Mouse (Mus musculus) stomach, embryonic 15.5 days (tissue): Measurements from ENCODE around the gene Mthfs. TPM values are rescaled to one million over a fixed set of nuclear protein-coding genes. Genes with fewer than 3 reads are reported as not detected.

Experiments
- ATAC-seq: fragments of 200-750 bp; cut with Nextera tagmentation; 2 replicates; pipeline ENCODE4 v1.8.0; 2017; ENCODE audit warnings: low read depth, moderate number of reproducible peaks, moderate TSS enrichment; ENCODE audit not compliant: insufficient read depth, low FRiP score
- H3K27ac ChIP-seq: fragments of 300-500 bp; sonication (generic); 2 replicates; pipeline ENCODE4 v1.5.1; 2015; ENCODE audit warnings: mild to moderate bottlenecking, inconsistent platforms
- H3K27me3 ChIP-seq: fragments of 300-500 bp; sonication (generic); replicated peaks from 2 replicates; pipeline ENCODE4 v1.6.1; 2015; ENCODE audit warnings: inconsistent platforms
- H3K36me3 ChIP-seq: fragments of 300-500 bp; sonication (generic); 2 replicates; pipeline ENCODE4 v1.6.1; 2015; ENCODE audit warnings: inconsistent platforms
- H3K4me1 ChIP-seq: fragments of 300-500 bp; sonication (generic); 2 replicates; pipeline ENCODE4 v1.6.1; 2015; ENCODE audit warnings: inconsistent platforms
- H3K4me2 ChIP-seq: fragments of 300-500 bp; sonication (generic); 2 replicates; pipeline ENCODE4 v1.6.1; 2015; ENCODE audit warnings: mild to moderate bottlenecking, inconsistent platforms
- H3K4me3 ChIP-seq: fragments of 300-500 bp; sonication (generic); replicated peaks from 2 replicates; pipeline ENCODE4 v1.5.1; 2015; ENCODE audit warnings: inconsistent platforms
- H3K9ac ChIP-seq: fragments of 300-500 bp; sonication (generic); 2 replicates; pipeline ENCODE4 v1.6.1; 2015; ENCODE audit warnings: inconsistent platforms
- H3K9me3 ChIP-seq: fragments of 300-500 bp; sonication (generic); 2 replicates; pipeline ENCODE4 v1.6.1; 2016; ENCODE audit warnings: inconsistent platforms
- WGBS: fragments of 180-500 bp; shearing (Covaris S2); methylation state at CpG from one replicate; pipeline ENCODE4 v1.1.7; 2015; 5-methylcytosine and 5-hydroxymethylcytosine counted together
- polyA plus RNA-seq: library from polyadenylated mRNA; unstranded; fragments of >200 nt; fragmentation: Nextera tagmentation; extraction: Ambion mirVana; gene quantifications from 2 replicates; pipeline ENCODE4 v1.2.1, GENCODE M21; 2015

The Mthfs gene
- polyA plus RNA-seq, 1 experiment from 2014 or later: 31.2 TPM

- Histone ChIP-seq H3K4me1 (no peaks in the 10 kb centered on the region), H3K27me3 (no peaks in the 10 kb centered on the region), H3K4me2 (no peak overlapping the region), H3K9ac (no peak overlapping the region), H3K36me3 (no peaks in the 10 kb centered on the region), H3K4me3 (no peak overlapping the region), H3K27ac (no peak overlapping the region), H3K9me3 (no peaks in the 10 kb centered on the region)
- ATAC-seq: no peak
- WGBS: 81% methylated on average over 7 of the region's 7 CpGs
Measured at GRCm38 (mm10) chr9:89308357-89309194, 98.1 kb downstream of the Mthfs start.

GRCm38 (mm10) chr9:89309195-89309535 is 98.7 kb downstream of the Mthfs start:
- no peaks in the 10 kb centered on the region for H3K27me3 ChIP-seq

GRCm38 (mm10) chr9:89311649-89312048 is 101.2 kb downstream of the Mthfs start:
- Histone ChIP-seq H3K9me3 (no peaks in the 10 kb centered on the region), H3K4me3 (no peak overlapping the region), H3K27me3 (no peaks in the 10 kb centered on the region), H3K36me3 (no peaks in the 10 kb centered on the region), H3K27ac (no peak overlapping the region), H3K4me1 (no peaks in the 10 kb centered on the region), H3K4me2 (no peak overlapping the region), H3K9ac (no peak overlapping the region)
- no peak for ATAC-seq
- 61% methylated on average over 2 of the region's 2 CpGs for WGBS

More at GRCm38 (mm10) chr9:89309195-89309535, 98.7 kb downstream of the Mthfs start:
- ATAC-seq: no peak
- Histone ChIP-seq H3K36me3 (no peaks in the 10 kb centered on the region), H3K4me2 (no peak overlapping the region), H3K4me3 (no peak overlapping the region), H3K9ac (no peak overlapping the region), H3K9me3 (no peaks in the 10 kb centered on the region), H3K4me1 (no peaks in the 10 kb centered on the region), H3K27ac (no peak overlapping the region)
- 59% methylated on average over 2 of the region's 2 CpGs for WGBS

- no peak for ATAC-seq
- Histone ChIP-seq H3K4me2 (no peak overlapping the region), H3K9ac (no peak overlapping the region), H3K27me3 (no peaks in the 10 kb centered on the region), H3K9me3 (no peaks in the 10 kb centered on the region), H3K4me3 (no peak overlapping the region), H3K36me3 (no peaks in the 10 kb centered on the region), H3K4me1 (no peaks in the 10 kb centered on the region), H3K27ac (no peak overlapping the region)
- WGBS: 72% methylated on average over 1 of the region's 1 CpGs
Measured at GRCm38 (mm10) chr9:89373731-89374130, 163.3 kb downstream of the Mthfs start.

GRCm38 (mm10) chr9:89374650-89375049 is 164.2 kb downstream of the Mthfs start:
- no peak for ATAC-seq
- no peak overlapping the region for H3K27ac ChIP-seq
- H3K4me3 ChIP-seq: no peak overlapping the region
- no peaks in the 10 kb centered on the region for H3K9me3 ChIP-seq
- H3K9ac ChIP-seq: no peak overlapping the region
- no peaks in the 10 kb centered on the region for H3K27me3 ChIP-seq
- no peaks in the 10 kb centered on the region for H3K4me1 ChIP-seq
- 80% methylated on average over 4 of the region's 4 CpGs for whole genome bisulfite sequencing
- H3K36me3 ChIP-seq: no peaks in the 10 kb centered on the region
- no peak overlapping the region for H3K4me2 ChIP-seq

GRCm38 (mm10) chr9:89403031-89403430 is 192.6 kb downstream of the Mthfs start:
- Histone ChIP-seq H3K4me1 (no peaks in the 10 kb centered on the region), H3K4me2 (no peak overlapping the region), H3K27ac (no peak overlapping the region), H3K9me3 (no peaks in the 10 kb centered on the region), H3K9ac (no peak overlapping the region), H3K4me3 (no peak overlapping the region), H3K36me3 (no peaks in the 10 kb centered on the region), H3K27me3 (no peaks in the 10 kb centered on the region)
- WGBS: 79% methylated on average over 1 of the region's 1 CpGs
- ATAC-seq: no peak

Other genes starting within 250 kb of the Mthfs start
- not detected in 2 replicates for gene Trim43b, start 117.8 kb upstream of the Mthfs start, polyA plus RNA-seq
- gene Bcl2a1b, start 11.5 kb upstream of the Mthfs start, polyA plus RNA-seq: 3.2 and 4.7 TPM in 2 replicates
- gene Gm29094, start 11.3 kb upstream of the Mthfs start, polyA plus RNA-seq: 0.73 TPM in 1 of 2 replicates, not detected in the other